Mouse (Mus musculus): ENCODE results near the gene Gcsh. TPM values are rescaled to one million over a fixed set of nuclear protein-coding genes. Genes with fewer than 3 reads are reported as not detected.

Gene Gcsh
- total and polyA plus RNA-seq, 2 experiments = 75.7 to 161 TPM

DNA sequence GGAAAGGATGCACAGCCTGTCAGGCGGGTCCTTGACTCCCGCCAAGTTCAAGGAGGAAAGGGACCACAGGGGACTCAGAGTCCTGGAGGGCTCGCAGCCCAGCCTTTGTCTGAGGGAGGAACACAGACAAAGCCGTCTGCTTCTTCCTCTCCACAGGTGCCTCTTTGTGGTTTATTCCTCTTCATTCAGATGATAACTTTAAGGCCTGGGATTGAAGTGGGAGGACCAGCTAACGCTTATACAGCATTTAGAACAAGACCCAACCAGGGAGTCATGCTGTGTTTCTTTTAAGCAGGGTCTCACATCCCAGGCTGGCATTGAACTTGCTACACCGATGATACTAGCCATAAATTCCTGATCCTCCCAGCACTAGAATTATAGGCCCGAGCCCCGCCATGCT lies 23.7 kb upstream of the Gcsh start:
- Histone ChIP-seq H3K9ac (ENCODE audit: low read depth, low read length) (no peak overlapping the region), H3K27ac (replicated peaks; ENCODE audit: insufficient read depth, low read depth, low read length) (no peak overlapping the region), H3K27me3 (ENCODE audit: control insufficient read depth, insufficient read depth, low read length) (no peaks in the 10 kb centered on the region), H3K79me2 (ENCODE audit: control insufficient read depth, insufficient read depth, low read length) (no peaks in the 10 kb centered on the region), H3K4me1 (ENCODE audit: control insufficient read depth, insufficient read depth, low read length) (no peaks in the 10 kb centered on the region), H3K36me3 (ENCODE audit: control insufficient read depth, insufficient read depth, low read length) (no peaks in the 10 kb centered on the region), H3K4me3 (ENCODE audit: insufficient read depth, low read depth, low read length) (no peak overlapping the region)
- TF ChIP-seq POLR2A (IDR thresholded peaks at IDR 0.05; ENCODE audit: extremely low read depth, insufficient read depth, low read length) (no peak), CTCF (IDR thresholded peaks at IDR 0.05; ENCODE audit: low read depth, low read length) (no peak)
- 83% methylated on average over 8 of the region's 8 CpGs for WGBS
- no peak for DNase-seq (ENCODE audit: extremely low read depth, low read depth, low spot score)

GRCm38 (mm10) chr8:117015670-117016069 lies 22.3 kb upstream of the Gcsh start:
- Histone ChIP-seq H3K27ac (replicated peaks; ENCODE audit: insufficient read depth, low read depth, low read length) (no peak overlapping the region), H3K36me3 (ENCODE audit: control insufficient read depth, insufficient read depth, low read length) (no peaks in the 10 kb centered on the region), H3K4me3 (ENCODE audit: insufficient read depth, low read depth, low read length) (no peak overlapping the region), H3K9ac (ENCODE audit: low read depth, low read length) (no peak overlapping the region), H3K27me3 (ENCODE audit: control insufficient read depth, insufficient read depth, low read length) (no peaks in the 10 kb centered on the region), H3K4me1 (ENCODE audit: control insufficient read depth, insufficient read depth, low read length) (no peaks in the 10 kb centered on the region), H3K79me2 (ENCODE audit: control insufficient read depth, insufficient read depth, low read length) (no peaks in the 10 kb centered on the region)
- no peak for DNase-seq (ENCODE audit: extremely low read depth, low read depth, low spot score)
- no peak for TF ChIP-seq POLR2A (IDR thresholded peaks at IDR 0.05; ENCODE audit: extremely low read depth, insufficient read depth, low read length)
- TF ChIP-seq CTCF (IDR thresholded peaks at IDR 0.05; ENCODE audit: low read depth, low read length) = no peak
- WGBS = 77% methylated on average over 4 of the region's 4 CpGs

GRCm38 (mm10) chr8:117011366-117011765 lies 18.0 kb upstream of the Gcsh start:
- Histone ChIP-seq H3K9ac (ENCODE audit: low read depth, low read length) (no peak overlapping the region), H3K4me3 (ENCODE audit: insufficient read depth, low read depth, low read length) (no peak overlapping the region), H3K36me3 (ENCODE audit: control insufficient read depth, insufficient read depth, low read length) (no peaks in the 10 kb centered on the region), H3K4me1 (ENCODE audit: control insufficient read depth, insufficient read depth, low read length) (no peaks in the 10 kb centered on the region), H3K79me2 (ENCODE audit: control insufficient read depth, insufficient read depth, low read length) (no peaks in the 10 kb centered on the region), H3K27me3 (ENCODE audit: control insufficient read depth, insufficient read depth, low read length) (no peaks in the 10 kb centered on the region), H3K27ac (replicated peaks; ENCODE audit: insufficient read depth, low read depth, low read length) (no peak overlapping the region)
- no peak for DNase-seq (ENCODE audit: extremely low read depth, low read depth, low spot score)
- 92% methylated on average over 9 of the region's 9 CpGs for WGBS
- no peak for TF ChIP-seq CTCF (IDR thresholded peaks at IDR 0.05; ENCODE audit: low read depth, low read length)
- no peak for TF ChIP-seq POLR2A (IDR thresholded peaks at IDR 0.05; ENCODE audit: extremely low read depth, insufficient read depth, low read length)

DNA sequence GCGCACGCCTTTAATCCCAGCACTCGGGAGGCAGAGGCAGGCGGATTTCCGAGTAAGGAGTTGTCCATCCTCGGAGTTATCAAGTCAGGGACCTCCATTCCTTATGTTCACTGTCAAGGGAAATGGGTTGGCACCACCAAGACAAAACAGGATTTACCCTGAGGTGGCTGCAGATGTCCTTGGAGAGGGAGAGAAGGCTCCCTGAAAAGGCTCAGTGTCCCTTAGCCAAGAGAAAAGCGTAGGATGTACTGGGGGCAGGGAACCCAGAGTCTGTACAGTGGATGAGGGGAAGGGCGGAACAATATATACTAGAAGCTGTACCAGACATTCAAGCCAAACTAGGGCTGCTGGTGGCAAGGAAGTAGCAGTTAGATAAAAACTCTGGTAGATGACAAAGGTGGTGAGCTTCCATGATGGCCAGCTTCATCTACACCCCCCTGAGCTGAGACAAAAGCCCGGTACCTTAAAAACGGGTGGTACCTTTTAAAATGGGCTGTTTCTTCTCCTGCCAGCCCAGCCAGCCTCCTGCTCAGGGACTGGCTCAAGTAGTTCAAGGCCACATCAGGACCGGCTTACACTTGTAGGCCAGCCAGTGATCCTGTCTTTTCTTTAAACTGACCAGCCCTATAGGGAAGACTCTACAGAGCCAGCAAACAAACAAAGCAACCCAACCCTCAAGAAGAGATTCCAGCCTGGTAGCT lies 829 bp upstream of the Gcsh start:
- no peak overlapping the region for H3K27ac ChIP-seq (replicated peaks; ENCODE audit: insufficient read depth, low read depth, low read length)
- H3K4me3 ChIP-seq (ENCODE audit: insufficient read depth, low read depth, low read length) = no peak overlapping the region
- no peaks in the 10 kb centered on the region for H3K36me3 ChIP-seq (ENCODE audit: control insufficient read depth, insufficient read depth, low read length)
- no peaks in the 10 kb centered on the region for H3K27me3 ChIP-seq (ENCODE audit: control insufficient read depth, insufficient read depth, low read length)
- no peak for DNase-seq (ENCODE audit: extremely low read depth, low read depth, low spot score)
- TF ChIP-seq POLR2A (IDR thresholded peaks at IDR 0.05; ENCODE audit: extremely low read depth, insufficient read depth, low read length) (no peak), CTCF (IDR thresholded peaks at IDR 0.05; ENCODE audit: low read depth, low read length) (no peak)
- H3K9ac ChIP-seq (ENCODE audit: low read depth, low read length) = no peak overlapping the region
- H3K4me1 ChIP-seq (ENCODE audit: control insufficient read depth, insufficient read depth, low read length) = peaks cover 5% of the 10 kb centered on the region
- H3K79me2 ChIP-seq (ENCODE audit: control insufficient read depth, insufficient read depth, low read length) = peaks cover 12% of the 10 kb centered on the region; the same call in 1 of the 2 replicates
- 57% methylated on average over 11 of the region's 11 CpGs for WGBS

GRCm38 (mm10) chr8:116992176-116992971 lies 963 bp downstream of the Gcsh start:
- Histone ChIP-seq H3K4me3 (ENCODE audit: insufficient read depth, low read depth, low read length) (peak overlapping the region; percentile 84), H3K27ac (replicated peaks; ENCODE audit: insufficient read depth, low read depth, low read length) (peak overlapping the region; percentile 81), H3K27me3 (ENCODE audit: control insufficient read depth, insufficient read depth, low read length) (no peaks in the 10 kb centered on the region), H3K4me1 (ENCODE audit: control insufficient read depth, insufficient read depth, low read length) (peaks cover 5% of the 10 kb centered on the region), H3K36me3 (ENCODE audit: control insufficient read depth, insufficient read depth, low read length) (peaks cover 7% of the 10 kb centered on the region; the same call in 1 of the 2 replicates), H3K79me2 (ENCODE audit: control insufficient read depth, insufficient read depth, low read length) (peaks cover 17% of the 10 kb centered on the region; the same call in 1 of the 2 replicates), H3K9ac (ENCODE audit: low read depth, low read length) (peak overlapping the region; percentile 91)
- TF ChIP-seq POLR2A (IDR thresholded peaks at IDR 0.05; ENCODE audit: extremely low read depth, insufficient read depth, low read length) = peak; percentile 61; the same call in 1 of the 2 replicates
- TF ChIP-seq CTCF (IDR thresholded peaks at IDR 0.05; ENCODE audit: low read depth, low read length) = no peak
- DNase-seq (ENCODE audit: extremely low read depth, low read depth, low spot score) = peak; percentile 94
- 3% methylated on average over 23 of the region's 23 CpGs for WGBS

All from liver, adult 2 months (tissue).